Mouse (Mus musculus) layer of hippocampus, postnatal 25 days (tissue): ENCODE results near the gene Timm10b. TPM values are rescaled to one million over a fixed set of nuclear protein-coding genes. Genes with fewer than 3 reads are reported as not detected.

Experiments used
- DNase-seq, 2 experiments: peaks; one replicate each; pipeline ENCODE4 v3.0.0; 2022; ENCODE audit warnings: mixed read lengths in 2 of 2, low spot score in 1 of 2; ENCODE audit errors: extremely low spot score in 1 of 2
- total RNA-seq, 2 experiments: library from RNA; stranded (reverse); gene quantifications; 2 replicates each; pipeline ENCODE4 v1.2.3; 2021

Gene Timm10b
- 10 to 100 TPM; 71.3 to 86.2 TPM for total RNA-seq

GRCm38 (mm10) chr7:105639756-105640155, at the start of gene Timm10b:
Gene Timm10b, plus strand, starts transcription at chr7:105640056.
- DNase-seq: no peak

GRCm38 (mm10) chr7:105590097-105590496, 49.8 kb upstream of the Timm10b start:
- DNase-seq: no peak

DNA sequence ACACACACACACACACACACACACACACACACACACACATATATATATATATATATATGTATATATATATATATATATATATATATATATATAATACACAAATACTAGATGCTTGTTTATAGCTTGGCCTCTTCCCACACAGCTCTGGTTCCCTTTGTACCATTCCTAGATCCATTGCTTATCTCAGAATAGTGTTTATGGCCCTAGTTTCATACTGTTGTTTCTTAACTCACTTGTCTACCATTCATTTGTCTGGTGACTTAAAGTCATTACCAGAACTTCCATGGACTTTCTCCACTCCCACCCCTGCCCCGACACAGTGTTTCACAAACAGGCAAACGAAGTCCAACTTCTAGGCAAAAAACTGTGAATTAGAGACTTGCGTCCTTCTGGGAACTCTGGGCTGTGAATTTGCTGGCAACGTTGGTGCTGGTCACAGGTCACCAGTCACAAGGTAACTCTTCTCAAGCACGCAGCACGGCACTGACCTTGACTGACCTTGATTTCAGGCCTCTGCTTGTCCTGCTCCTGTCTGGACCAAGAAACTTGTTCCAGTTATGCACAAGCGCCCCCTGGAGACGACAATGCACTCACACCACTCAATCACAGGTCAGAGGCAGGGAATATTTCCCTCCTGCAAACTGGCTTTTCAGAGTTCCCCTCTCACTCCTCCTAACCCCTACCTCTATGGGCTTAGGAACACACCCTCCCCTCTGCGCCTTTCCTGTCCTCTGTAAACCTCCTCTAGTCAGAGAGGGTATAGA, 36.8 kb upstream of the Timm10b start:
- DNase-seq: peak; percentile 39 to 75

GRCm38 (mm10) chr7:105608467-105608866, 31.4 kb upstream of the Timm10b start:
- DNase-seq: no peak

DNA sequence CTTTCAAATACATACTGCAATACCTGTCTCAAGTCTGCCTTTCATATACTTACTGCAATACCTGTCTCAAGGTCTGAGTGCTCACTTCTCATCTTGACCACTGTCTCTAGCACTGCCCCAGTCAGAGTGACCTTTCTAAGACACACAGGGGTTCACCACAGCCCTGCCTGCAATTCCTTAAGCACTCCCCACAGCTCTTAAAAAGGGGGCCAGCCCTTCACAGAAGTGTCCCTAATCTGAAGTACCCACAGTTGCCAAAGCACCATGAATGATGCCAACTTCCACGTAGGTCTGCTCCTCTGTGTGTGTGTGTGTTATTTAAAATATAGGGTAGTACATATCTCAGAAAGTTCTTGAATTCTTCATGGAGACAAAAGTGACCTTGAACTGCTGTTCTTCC, 28.1 kb upstream of the Timm10b start:
- no peak for DNase-seq

- DNase-seq: no peak
These were observed 25.5 kb upstream of the Timm10b start for GRCm38 (mm10) chr7:105614400-105614799.

DNA sequence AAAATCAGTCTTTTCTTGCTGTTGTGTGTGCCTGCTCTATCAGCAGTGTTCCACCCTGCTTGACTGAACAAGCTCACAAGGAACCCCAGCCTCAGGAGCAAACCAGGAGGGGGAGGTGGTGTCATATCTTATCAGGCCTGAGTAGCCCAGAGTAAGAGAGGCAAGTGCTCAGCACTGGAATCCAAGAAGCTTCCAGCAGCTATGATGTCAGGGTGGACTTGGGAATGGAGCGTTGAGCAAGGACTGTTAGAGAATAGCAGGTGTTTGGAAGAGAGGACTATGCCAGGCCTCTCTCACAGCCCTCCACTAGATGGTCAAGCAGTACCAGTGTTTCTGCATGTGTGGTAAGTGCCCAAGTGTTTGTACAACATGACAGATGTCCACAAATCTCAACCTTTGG, 24.1 kb upstream of the Timm10b start:
- no peak for DNase-seq

GRCm38 (mm10) chr7:105616561-105616960, 23.3 kb upstream of the Timm10b start:
- DNase-seq: no peak

DNA sequence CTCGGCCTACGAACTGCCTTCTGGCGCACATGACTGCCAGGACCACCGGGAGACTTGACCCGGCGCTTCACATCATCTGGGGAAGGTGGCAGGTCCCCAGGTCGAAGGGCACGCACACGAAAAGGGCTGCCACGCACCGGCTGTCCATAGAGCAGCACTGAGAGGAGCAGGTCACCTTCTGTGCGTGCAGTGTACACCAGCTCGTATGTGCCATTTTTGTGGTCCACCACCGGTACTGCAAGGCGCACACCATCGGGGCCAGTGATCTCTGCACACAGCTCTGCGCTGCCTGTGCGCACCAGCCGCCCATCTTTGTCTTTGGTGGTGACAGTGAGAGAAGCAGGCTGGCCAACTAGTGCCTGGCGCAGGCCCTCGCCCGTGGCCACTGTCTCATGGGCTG, 22.0 kb upstream of the Timm10b start:
- no peak for DNase-seq

- no peak for DNase-seq
These were observed 20.2 kb upstream of the Timm10b start for GRCm38 (mm10) chr7:105619701-105620100.

- DNase-seq: no peak
These were observed 18.8 kb upstream of the Timm10b start for GRCm38 (mm10) chr7:105621053-105621452.

GRCm38 (mm10) chr7:105621646-105622292, 18.1 kb upstream of the Timm10b start:
- no peak for DNase-seq

DNA sequence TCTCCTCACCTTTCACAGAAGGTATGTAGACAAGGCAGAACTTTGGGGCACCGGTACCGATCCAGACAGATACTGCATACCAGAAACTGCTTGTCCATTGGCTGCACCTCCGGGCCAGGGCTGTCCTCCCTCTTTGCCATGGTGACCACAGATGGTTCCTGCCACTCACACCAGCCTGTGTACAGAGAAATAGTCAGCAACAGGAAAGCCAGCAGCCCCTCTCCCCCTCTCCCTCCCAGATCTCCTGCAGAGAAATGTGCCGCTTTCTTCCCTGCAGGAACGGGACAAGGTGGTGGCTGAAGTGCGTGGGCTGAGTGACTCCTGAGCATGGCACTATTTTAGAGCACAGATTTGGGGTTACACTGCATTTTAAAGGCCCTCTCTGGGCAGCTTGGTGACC, 14.5 kb upstream of the Timm10b start:
- DNase-seq: no peak

GRCm38 (mm10) chr7:105628633-105629032, 11.2 kb upstream of the Timm10b start:
- no peak for DNase-seq

- no peak for DNase-seq
These were observed 7.3 kb upstream of the Timm10b start for GRCm38 (mm10) chr7:105632551-105632972.

DNA sequence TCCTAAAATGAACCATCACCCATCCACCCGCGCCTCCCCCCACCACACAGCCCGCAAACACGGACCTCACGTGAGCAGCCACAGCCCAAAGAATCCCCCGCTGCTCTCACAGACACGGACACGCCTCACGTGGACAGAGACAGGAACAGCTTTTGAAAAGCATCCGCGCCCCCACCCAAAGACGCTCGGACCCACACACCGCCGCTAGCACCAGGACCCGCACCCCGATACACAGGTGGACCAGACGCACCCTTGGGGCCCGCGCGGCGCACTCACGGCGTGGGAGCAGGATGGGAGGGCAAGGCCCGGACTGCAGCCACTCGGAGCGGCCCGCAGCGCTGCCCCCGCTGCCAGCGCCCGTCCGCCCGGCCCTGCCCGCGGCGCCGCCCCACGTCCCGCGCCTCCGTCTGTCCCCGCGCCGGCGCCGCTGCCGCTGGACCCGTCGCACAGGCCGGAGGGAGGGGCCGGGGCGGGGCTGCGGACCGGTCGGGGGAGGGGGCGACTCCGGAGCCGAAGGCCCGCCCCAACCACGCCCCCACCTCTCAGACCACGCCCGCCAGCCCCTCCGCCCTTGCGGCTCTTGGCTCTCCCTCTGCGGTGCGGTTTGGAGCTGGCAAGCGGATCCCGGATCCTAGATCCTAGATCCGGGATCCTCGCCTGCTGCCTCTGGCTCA, 6.6 kb upstream of the Timm10b start, which contains the start of gene Trim3:
Trim3 (minus strand) TSS at position 445 of the 674 bp plus-strand sequence.
- peak; percentile 80 to 83 for DNase-seq

GRCm38 (mm10) chr7:105633801-105634135, 6.1 kb upstream of the Timm10b start:
- no peak for DNase-seq

DNA sequence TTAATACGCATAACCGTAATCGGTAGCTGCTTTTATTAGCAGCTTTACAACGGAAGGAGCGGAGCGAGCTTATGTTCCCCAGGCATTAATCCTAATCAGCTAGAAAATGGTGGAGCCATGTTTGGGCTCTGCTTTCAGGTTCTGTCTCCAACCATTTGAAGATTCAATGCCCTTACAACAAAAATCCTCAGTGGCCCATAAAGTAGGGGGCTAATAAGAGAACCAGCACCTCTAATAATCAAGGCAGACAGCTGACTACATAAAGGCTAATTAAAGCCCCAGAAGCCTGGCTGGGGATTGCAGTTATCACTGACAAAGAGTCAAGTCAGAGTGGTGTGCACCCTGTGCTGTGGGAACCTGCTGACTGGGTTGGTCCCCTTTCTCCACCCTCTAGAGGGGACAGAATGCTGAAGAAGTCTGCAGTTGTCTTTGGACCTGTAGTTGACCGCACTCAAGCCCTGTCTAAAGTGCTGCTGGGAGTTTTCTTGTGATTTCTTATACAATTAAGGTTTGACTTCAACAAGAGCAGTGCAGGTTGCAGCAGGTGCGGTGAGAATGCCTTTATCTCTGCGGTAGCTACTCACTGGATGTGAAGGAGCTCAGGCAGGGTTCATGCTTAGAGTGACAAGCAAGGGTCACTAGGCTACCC, 5.5 kb upstream of the Timm10b start:
- DNase-seq: no peak

GRCm38 (mm10) chr7:105635726-105636125, 4.1 kb upstream of the Timm10b start:
- no peak for DNase-seq

- DNase-seq: no peak
These were observed 1.1 kb upstream of the Timm10b start for GRCm38 (mm10) chr7:105638776-105639175.

DNA sequence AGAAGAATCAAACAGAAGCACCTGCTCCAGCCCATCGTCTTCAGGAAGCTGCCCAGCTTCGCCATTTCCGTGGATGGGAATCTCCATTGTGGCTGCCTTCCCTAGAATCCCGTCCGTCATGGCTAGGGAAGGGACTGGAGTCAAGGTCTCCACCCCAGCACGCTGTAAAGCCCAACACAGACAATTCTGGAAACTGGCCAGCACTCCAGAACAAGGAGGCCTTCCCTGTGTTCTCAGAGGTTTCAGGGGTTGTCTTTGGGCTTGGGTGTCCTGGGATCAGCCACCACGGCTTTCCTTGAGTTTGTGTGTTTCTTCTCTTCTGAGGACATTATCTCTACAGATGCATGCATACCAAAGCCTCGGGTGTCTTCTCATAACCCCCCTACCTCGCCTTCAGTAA, 552 bp upstream of the Timm10b start:
- no peak for DNase-seq
